Mouse (Mus musculus) testis, adult 2 months (tissue): ENCODE measurements at regions not wholly inside any gene's neighbourhood (a gene's known extent, or its start where the extent isn't known, plus 50 kb on each side); places are given as distances from the start of the nearest gene placed in this dataset.

ENCODE experiments used
- CTCF ChIP-seq: fragments of 200-500 bp; IDR thresholded peaks from 2 replicates; pipeline ENCODE4 v1.5.1; 2012; ENCODE audit warnings: low read depth, mild to moderate bottlenecking, inconsistent platforms, low read length, moderate library complexity; ENCODE audit not compliant: control insufficient read depth, insufficient read depth, insufficient replicate concordance
- POLR2A ChIP-seq: fragments of 200-500 bp; IDR thresholded peaks from 2 replicates; pipeline ENCODE4 v1.6.1; 2012; ENCODE audit warnings: low read depth, mild to moderate bottlenecking, inconsistent platforms, low read length, moderate library complexity; ENCODE audit not compliant: control insufficient read depth

- TF ChIP-seq CTCF, result no peak
- TF ChIP-seq POLR2A, result no peak
These were observed 138.3 kb upstream of the Zfp648 start for GRCm38 (mm10) chr1:154062666-154063065.
